Mouse (Mus musculus): ENCODE results near the gene Fam227b.
A peak's percentile ranks its signal among the peaks of the same experiment; 100 is the strongest.

Fam227b gene

DNA sequence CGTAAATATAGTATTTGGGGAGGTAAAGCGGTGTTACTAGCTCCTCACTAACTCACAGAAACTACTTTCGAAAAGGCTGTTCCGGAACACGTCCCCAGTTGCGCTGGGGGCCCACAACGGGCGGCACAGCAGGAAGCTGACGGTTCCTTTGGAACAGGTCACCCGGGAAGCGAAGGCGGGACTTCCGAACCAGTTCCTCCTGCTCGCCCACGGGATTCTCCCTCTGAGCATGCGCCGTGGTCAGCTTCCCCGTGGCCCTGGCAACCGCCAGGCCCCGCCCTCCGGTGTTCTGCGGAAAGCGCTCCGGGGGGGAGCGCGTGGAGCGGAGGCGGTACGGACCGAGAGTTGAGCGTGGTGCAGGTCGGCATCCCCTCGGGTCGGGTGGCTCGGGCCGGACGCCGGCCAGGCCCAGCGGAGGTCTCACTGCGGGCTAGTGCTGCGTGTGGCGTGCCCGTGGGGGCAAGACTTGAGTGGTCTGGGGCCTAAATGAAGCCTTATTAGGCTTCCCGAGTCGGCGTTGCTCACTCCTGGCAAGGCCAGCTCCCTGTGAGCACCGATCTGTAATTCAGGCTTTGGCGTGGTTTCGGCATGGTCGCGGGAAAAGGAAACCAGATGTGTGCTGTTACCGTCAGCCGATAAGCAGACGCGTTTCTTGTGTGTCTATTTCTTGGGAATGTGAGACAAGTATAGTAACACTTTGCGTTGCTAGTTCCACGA lies at the start of gene Fam227b, which contains the start of gene Dtwd1:
Gene Fam227b, minus strand, starts transcription at position 150 of the 717 bp plus-strand sequence.
Gene Dtwd1, plus strand, starts transcription at position 287 of the 717 bp plus-strand sequence.
- DNase-seq = peak; percentile 99

DNA sequence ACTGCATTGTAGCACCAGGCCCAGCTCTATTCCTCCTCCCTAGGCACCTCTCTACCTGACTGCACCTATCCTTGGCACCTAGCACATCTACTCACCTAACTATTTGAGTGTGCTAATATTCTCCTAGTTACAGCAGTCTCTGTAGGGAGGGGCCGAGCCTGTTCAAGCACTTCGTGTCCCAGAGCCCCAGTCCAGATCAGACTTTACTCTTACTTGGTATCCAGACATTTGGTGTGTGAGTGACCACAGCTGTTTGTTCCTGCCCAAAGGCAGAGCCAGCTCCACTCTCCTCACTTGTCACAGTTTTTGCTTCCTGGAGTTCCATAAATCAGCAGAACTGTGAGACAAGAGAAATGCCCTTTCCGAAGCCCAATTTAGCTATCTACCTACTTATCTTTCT lies 47.2 kb upstream of the Fam227b start:
- no peak for DNase-seq

DNA sequence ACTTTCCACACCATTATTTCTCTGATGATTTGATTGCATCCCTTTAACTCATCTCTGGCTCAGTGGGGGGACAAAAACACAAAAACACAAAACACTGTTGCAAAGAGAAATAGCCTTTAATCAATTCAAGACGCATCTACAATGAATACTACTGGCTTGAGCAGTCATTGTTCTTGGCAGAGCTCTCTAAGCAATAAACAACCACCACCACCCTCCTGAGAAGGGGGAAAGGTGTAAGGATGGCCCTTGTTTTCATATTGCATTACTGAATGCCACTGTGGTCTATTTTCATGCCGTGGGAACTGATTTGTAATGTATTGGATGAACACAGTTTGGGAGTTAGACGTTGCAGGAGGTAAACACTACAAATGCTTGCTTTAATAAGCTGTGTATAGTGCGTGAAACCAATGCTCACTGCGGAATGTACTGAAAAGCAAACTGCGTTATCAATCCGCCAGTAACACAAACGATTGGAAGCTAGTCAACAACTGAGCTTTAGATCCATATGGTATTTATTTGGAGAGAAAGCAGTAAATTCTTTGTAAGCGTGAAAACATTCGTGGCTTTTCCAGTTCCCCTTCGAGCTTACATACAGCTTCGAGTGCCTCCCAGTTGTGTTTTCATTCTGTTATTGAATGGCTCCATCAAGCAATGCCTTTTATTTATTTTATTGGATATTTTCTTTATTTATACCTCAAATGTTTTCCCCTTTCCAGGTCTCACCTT lies 44.0 kb upstream of the Fam227b start:
- DNase-seq = no peak

DNA sequence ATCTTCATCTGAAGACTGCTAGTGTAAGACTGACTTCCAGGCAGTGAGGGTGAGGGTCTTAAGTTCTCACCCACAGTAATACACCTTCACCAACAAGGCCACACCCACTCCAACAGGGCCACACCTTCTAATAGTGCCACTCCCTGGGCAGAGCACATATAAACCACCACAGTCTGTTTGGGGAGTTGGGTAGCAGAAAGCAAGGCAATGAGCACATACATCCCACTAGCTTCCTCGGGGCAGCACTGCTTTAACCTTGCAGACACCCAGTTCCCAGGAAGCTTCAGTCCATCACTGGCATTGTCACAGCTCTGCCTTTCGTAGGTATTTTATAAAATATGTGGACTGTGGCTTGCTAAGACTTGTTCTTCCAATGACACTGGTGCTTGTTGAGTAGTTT lies 40.3 kb upstream of the Fam227b start:
- no peak for DNase-seq

DNA sequence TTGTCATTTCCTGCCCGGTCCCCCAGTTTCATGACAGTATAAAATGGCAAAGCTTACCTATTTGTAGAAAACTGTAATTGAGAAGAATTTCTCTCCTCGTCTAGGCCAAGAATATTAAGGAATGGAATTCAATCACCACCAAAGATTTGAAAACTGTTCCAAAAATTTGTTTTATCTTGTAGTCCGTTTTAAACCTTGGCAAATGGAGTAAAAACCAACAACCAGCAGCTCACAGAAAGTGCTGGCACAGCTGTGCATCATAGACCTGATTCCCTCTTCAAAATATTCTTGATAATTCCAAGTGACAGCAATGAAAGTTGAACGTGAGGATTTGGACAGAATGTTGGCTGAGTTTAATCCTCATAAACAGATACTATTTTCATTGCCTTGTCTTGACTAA lies 39.5 kb upstream of the Fam227b start:
- DNase-seq = no peak

DNA sequence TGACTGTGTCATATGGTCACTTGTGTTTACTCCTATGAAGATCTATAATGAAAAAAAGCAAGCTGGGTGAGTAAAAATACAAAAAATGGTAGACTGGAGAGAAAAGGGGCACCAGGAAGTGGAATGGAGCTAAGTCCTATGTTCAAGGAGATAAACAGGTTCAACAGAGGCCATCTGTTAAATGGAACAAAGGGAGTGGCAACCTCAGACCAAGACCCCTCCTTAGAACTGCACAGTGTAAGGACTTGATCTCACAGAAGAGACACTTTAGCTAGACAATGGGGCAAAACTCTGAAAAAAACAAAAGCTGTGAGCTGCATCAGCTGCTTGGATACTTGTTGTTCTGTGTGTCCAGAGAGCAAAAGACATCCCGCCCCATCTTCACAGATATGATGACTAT lies 19.6 kb upstream of the Fam227b start:
- no peak for DNase-seq

DNA sequence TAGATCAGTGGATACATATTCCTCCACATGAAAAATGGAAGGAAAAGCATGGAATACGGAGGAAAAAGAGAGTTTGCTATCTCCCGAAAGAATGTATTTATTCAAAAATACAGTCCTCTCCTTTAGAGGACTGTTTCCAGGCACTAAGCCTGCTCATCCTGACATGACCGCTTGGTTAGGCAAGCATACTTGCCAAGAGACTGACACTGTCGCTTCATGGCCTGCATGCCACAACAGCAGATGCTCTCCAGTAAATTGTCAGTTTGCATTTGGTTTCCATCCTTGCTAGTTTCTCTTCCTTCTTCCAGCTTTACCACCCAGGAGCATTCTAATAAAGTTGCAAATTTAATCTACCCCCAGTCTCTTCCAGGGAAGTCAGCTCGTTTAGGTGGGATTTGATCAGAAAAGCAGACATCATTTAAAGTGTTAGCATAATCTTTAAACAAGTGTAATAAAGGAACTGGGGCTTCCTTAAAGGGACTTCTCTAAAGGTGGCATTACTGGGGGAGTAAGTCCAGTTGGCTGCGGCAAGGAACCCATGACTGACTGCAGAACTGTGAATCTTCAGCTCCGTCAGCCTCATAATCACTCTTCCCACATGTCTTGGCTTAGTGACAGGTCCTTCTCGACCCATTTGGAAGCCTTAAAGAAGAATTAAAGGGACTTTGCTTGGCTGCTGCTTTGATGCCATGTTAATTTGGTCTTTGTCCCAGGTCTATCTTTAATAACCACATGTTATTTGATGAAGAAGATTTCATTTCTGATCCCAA lies 15.2 kb upstream of the Fam227b start:
- no peak for DNase-seq

DNA sequence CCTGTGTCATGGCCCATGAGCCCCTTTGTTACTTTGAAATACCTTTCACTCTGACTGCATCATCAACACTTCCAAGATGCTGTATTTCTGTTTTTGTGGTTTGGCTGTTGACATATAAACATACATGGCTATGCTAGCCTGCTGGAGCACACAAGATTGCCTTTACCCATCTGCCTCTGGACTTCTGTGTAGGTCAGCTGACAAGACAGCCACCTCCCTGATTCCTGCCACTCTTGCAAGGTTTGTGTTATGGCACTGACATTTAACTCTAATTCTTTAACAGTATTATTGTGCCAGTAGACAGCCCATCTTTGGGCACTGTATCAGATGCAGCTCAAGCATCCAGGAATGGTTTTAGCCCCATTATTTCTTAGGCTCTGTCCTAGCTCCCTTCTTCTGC lies 14.5 kb upstream of the Fam227b start:
- DNase-seq = no peak

DNA sequence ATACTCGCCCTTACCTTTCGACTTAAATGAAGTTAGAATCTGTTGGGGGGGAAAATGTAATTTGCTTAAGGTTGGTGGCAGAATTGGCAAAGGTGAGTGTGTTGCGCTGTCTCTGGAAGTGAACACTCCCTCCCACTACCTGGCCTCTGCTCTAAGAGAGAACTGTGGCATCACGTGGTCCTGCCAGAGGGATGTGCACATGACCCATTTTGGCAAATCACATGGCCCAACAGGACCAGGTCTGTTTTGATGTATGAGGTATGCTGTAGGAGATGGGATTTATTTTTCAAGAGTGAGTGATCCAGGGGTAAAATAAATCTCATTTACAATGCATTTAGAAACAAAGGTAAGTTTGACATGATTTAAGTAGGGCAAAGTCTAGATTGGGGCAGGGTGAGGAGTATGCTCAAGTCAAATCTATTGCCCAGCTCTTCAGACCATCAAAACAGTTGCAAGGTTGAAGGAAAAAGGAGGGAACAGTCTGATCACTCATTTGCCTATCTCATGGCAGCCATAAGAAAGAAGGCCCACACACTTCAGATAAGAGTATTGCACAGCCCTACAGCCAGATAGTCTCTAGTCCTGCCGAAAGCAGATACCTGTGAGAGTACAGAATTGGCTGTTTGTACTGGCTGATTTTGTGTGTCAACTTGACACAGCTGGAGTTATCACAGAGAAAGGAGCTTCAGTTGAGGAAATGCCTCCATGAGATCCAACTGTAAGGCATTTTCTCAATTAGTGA lies 13.6 kb upstream of the Fam227b start:
- no peak for DNase-seq

DNA sequence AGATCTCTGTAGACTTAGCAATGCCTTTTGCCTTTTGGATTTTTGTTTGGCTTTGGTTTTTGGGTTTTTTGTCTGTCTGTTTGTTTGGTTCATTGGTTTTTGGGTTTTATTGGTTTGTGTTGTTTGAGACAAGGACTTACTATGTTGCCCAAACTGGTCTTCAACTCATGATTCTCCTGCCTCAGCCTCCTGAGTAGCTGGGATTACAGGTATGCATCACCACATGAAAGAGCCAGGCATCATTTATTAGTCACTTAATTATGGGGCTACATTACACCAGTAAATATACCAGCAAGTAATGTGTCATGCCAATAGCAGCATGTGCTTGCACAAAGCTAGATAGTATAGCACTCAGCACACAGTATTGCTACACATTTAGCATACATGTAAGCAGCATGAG lies 4.1 kb downstream of the Fam227b start:
- no peak for DNase-seq

DNA sequence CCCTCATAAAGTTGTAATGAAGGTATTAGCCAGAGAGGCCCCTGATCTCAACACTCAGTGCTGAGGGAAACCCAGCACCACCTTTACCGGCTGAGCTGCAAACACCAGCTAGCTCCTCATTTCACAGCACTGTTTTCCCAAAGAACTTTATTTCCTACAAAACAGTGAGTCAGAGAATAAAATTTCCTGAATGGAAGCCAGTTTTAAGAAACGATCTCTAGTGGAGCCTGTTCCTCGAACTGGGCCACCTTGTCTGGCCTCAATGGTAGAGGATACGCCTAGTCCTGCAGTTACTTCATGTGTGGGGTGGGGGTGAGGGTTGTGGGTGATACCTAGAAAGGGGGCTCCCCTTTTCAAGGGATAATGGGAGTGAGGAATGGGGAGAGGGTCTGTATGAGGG lies 57.2 kb downstream of the Fam227b start:
- no peak for DNase-seq

DNA sequence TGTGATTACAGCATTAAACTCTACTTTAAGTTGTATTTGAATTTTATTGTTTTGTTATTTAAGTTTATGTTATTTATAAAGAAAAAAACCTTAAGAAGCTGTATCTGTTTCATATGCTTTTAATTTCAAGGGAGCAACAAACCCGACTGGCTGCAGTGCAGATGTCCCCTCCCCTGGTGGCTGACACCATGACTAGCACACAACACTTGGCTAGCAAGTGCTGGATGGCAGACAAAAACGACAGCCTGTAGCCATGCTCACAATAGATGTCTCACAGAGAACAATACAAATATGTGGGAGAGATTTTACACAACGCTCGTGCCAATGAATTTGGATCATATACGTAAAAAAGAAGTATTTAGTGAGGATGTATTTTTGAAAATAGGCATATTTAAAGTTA lies 61.4 kb downstream of the Fam227b start:
- no peak for DNase-seq

DNA sequence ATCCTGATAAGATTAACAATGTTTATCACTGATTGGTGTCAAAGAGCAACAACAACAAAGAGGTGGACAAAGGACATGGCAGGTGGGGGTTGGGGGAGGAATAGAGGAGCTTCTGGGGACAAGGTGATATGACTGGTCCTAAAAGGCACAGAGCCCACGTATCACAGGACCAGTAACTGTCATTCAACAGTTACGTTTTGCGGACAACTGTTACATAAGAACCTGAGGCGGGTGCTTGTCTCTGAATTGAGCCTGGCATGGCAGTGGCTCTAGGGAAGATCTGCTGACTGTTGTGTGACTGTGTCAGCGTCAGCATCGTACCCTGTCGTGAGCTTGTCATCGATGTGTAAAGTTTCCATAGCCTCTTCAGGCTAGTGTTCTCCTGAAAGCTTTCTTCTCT lies 65.6 kb downstream of the Fam227b start:
- no peak for DNase-seq

DNA sequence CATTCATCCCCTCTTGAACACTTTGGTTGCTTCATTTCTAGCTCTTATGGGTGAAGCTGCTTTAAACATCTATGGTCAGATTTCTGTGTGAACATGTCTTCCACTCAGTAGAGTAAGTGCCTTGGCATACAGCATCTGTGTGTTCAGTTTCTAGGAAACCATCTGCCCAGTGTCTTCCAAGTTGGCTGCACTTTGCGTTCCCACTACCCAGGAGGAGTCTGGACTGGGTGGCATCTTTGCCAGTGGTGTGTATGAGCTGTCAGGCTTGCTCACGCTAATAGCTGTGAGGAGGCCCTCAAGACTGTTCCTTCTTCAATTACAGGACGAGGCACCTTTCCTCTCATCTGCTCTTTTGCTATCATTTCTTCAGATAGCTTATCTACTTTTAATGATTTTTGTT lies 67.5 kb downstream of the Fam227b start:
- DNase-seq = no peak

DNA sequence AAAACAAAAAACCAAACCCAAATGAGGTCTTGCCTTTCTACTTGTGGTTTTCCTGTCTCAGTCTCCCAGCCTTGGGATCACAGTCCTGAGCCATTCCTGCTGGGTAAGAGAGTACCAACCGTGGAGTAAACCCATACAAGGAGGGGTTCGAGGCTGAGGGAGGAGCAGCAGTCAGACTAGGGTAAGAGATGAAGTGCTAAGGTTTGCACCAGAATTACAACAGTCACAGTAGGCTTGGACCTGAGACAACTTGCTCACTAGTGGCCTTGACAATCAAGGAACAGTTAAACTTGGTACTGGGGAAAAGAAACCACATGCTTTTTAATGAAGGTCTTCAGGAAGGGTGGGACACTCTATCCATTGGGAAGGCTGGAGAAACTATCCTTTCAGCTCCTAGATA lies 72.7 kb downstream of the Fam227b start:
- no peak for DNase-seq

DNA sequence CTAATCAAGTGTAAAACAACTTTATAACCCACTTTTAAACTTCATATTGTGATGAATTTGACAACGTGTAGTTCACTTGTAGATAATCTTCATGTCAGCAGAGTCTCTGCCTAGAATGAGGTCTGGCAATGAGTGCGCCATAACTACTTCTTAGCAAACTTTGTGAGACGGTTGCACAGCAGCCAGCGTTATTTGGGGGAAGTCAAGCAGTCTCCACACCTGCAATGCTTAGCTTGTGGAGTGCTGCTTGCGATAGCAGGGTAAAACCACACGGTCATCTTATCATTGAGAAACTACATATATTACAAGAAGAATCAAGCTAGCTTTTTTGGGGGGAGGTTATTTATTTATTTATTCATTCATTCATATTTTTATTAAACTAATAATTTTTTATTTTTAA lies 75.3 kb downstream of the Fam227b start:
- no peak for DNase-seq

DNA sequence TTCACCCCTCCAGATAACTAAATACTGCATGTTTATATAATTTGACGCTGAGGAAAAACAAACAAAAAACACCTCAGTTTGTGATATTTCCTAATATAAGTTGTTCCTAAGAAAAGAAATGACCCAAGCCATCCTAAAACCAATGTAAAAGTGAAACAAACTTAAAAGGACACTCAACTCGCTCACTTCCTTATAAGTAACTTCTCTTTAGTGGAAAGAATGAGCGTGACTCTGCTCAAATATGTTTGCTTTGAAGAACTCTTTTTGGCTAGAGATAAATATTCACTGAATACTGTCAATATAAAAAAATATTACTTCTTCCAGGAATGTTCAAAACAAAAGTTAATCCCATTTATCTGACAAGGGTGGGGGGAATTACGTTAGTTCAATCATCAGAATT lies 78.1 kb downstream of the Fam227b start:
- DNase-seq = no peak

DNA sequence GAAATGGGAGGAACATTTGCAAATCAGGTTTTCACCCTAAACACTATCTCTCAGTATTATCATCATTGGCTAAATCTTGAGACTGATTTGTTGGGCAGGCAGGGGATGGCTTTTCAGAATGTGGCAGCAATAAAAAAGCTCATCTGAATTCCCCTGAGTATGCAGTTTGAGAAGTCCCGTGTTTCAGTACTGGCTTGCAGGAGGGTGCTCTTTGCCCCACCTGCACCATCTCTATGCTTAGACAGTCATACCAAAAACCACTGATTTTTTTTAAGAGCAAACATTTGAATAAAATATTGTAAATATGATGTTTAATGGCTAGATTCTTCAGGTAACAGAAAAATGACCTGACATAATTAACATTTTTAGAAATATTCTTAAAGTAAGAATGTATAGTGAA lies 82.1 kb downstream of the Fam227b start:
- DNase-seq = no peak

DNA sequence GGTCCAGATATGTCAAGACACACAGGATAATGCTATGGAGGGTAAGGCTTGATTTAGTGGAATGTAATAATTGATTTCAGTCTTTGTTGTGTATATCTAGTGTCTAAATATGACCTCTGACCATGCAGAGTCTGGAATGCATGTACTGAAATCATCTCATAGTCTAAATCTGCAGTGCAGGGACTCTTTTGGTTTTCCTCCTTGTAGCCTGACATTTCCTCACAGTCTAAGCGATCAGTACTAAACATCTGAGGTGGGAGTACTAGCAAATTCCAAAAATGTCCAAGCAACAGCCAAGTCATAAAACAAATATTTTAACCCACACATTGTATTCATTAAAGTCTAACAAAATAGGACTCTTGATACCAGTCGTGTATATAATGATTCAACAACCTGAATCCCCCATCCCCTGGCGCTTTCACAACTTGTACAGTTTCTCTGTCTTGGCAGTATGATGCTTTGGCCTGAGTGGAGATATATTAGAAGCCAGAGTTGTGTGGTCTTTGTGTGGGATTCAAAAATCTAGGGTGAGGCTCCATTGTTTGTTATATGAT lies 86.4 kb downstream of the Fam227b start:
- DNase-seq = no peak

DNA sequence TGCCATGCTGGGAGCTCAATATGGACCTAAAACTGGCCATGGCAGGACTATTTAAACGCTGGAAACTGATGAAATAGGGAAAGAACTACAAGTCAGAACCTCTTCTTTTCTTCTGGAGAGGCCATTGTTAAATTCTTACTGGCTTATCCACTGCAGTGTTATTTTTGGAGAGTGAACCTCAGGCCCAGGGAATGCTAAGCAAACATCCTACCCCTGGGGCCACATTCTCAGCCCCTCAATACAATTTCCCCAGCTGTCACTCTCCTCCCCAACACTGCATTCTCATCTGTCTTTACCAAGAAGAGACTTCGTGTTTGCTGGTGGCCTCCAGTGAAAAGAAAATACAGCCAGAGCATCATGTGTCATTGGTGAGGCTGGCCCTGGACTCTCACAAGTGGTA lies 87.0 kb downstream of the Fam227b start:
- DNase-seq = no peak

DNA sequence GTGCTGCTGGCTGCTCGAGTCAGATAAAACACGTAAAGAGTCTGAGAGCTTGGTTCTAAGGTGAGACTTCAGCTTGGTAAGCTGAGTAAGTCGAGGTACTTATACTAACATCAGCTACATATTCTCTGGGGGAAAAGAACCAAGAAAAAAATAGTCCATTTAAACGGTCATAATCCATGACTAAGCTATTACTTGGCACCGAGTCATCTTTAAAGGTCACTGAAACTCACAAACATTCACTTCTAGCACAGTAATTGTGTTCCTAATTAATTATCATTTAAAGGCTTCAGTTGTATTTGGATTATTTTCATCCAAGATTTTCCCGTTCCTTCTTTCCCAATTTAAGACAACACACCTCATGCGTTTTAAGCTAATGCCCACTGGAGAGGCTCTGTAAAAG lies 88.9 kb downstream of the Fam227b start:
- DNase-seq = no peak

DNA sequence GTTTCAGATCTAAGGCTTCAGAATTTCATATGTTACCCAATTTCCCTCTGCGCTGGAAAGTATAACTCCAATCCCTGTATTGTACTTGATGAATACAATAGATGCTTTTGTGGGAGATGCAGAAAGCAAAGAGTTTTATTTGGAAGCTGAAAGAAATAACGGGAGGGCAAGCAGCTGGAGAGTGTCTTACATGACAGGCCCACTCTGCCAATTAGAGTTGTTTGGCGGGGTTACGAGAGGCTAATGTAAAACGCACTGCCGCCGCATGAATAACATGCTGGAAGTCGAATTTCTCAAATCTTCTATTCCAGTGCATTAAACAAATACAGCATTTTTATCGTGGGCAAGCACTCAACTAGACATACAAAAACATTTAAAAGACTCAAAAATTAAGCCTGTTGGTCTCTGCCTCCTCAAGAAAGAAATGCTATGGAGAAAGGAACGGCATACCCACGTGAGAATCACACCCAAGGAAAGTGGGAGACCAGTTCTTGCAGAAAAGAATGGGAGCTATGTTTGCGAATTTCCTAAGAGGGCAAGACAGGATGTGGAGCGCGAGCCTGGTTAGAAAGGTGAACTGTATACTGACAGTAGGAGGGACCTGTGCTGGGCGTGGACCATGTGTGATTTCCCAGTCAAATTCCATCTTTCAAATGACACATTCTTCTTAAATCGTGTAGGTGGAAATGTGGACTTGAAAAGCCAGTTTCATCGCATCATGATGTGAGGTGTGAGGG lies 90.6 kb downstream of the Fam227b start:
- no peak for DNase-seq
